Mouse (Mus musculus) left cerebral cortex, adult 2 months (tissue): ENCODE data around the gene Nthl1. TPM values are rescaled to one million over a fixed set of nuclear protein-coding genes. Genes with fewer than 3 reads are reported as not detected.

Source experiments
- DNase-seq, 2 experiments: peaks; one replicate each; pipeline ENCODE4 v3.0.0; 2021 to 2022; ENCODE audit warnings: low spot score in 2 of 2, mixed read lengths in 1 of 2; ENCODE audit errors: extremely low spot score in 1 of 2
- H3K27ac ChIP-seq: fragments of 200-600 bp; 2 replicates; pipeline ENCODE4 v1.8.1; 2022
- H3K4me3 ChIP-seq: fragments of 200-600 bp; 2 replicates; pipeline ENCODE4 v1.8.1; 2022
- CTCF ChIP-seq: fragments of 200-600 bp; IDR thresholded peaks from 2 replicates; pipeline ENCODE4 v1.8.1; 2022; ENCODE audit warnings: antibody characterized with exemption, mild to moderate bottlenecking, moderate library complexity
- intact Hi-C: fragments of 180-260 bp; cut with DNase I; formaldehyde crosslinking; loops from one replicate; pipeline ENCODE4 v1.15.1; 2025
- long read RNA-seq, 2 experiments: library from polyadenylated mRNA; stranded (forward); transcript quantifications; one replicate each; pipeline ENCODE4 v2.0.0; 2021; ENCODE audit warnings: borderline mapping rate in 2 of 2
- total RNA-seq, 2 experiments: library from RNA; stranded (reverse); gene quantifications; 2 replicates each; pipeline ENCODE4 v1.2.3; 2021

The Nthl1 gene
- total RNA-seq: 1 to 10 TPM; 5.5 to 5.7 TPM
- long read RNA-seq, experiment 1, partial matches to known transcripts: 0 of 3 reads
- long read RNA-seq, experiment 1, other reads (novel, unspliced or antisense): 2 of 3 reads
- long read RNA-seq, experiment 2, partial matches to known transcripts: 0 of 6 reads
- long read RNA-seq, experiment 2, other reads (novel, unspliced or antisense): 4 of 6 reads

DNA sequence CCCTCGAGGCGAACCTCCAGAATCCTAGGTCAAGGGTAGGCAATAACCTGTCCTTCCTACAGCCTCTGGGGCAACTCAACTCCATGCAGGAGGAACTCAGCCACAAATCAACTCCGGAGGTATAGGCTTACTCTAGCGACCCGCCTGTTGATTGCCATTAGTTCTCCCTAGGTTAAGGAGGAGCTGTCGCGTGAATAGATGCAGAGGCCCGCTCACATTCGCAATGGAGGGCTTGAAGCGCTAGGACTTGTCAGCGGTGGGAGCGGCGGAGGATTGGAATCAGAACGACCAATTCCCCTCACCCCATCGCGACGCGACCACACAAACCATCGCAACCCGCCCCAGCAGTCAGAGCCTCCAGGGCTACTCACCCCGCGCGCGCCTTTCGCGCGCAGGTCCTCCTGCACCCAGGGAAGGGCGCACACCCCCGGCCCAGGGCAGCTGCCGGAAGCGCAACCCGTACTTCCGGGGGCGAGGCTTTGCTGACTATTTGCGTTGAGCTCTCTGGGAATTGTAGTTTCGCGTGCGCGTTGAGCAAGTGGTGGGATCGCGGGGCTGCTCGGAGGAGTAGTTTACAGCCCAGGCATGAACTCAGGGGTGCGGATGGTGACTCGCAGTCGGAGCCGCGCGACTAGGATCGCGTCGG lies at the start of gene Nthl1, which contains the start of gene Tsc2:
Gene Nthl1 (plus strand): TSS at position 514 of the 646 bp plus-strand sequence.
Gene Tsc2 (minus strand): TSS at position 464 of the 646 bp plus-strand sequence.
- Histone ChIP-seq H3K27ac (peak within 1 kb of the TSS; percentile 83), H3K4me3 (peak within 1 kb of the TSS; percentile 90)
- no peak for TF ChIP-seq CTCF
- peak; percentile 83 for DNase-seq
- intact Hi-C loops: no loop called here

DNA sequence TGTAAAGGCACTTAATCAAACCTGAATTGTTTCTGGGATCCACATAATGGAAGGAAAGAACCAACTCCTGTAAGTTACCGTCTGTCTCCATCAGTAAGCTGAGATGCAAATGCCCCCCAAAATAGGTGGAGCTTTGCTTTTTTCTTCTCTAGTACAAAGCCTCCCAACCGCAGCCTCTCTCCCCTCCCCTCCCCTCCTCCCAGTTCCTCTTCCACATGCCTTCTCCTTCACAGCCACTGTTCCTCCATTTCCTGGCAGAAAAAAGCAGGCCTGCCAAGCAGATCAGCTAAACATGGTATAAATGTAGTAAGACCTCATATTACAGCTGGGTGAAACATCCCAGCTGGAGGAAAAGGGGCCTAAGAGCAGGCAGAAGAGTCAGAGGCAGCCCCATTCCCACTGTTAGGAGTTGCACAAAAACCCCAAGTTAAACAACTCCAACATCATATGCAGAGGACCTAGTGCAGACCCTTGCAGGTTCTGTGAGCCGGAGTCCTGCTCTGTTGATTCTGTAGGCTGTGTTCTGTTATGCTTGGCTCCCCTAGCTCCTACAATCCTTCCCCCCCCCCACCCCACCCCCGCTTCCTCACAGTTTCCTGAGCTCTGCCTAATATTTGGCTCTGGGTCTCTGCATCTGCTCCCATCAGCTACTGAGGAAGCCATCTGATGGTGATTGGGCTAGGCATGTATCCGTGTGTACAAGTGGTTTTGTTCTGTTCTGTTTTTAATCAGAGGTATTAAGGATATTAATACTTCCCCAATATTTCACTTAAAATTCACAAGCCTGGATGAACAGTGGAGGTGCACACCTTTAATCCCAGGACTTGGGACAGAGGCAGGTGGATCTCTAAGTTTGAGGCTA lies 48.6 kb upstream of the Nthl1 start:
- Histone ChIP-seq H3K4me3 (no peak overlapping the region), H3K27ac (no peak overlapping the region)
- TF ChIP-seq CTCF: no peak
- no peak for DNase-seq
- intact Hi-C loops: no loop called here

DNA sequence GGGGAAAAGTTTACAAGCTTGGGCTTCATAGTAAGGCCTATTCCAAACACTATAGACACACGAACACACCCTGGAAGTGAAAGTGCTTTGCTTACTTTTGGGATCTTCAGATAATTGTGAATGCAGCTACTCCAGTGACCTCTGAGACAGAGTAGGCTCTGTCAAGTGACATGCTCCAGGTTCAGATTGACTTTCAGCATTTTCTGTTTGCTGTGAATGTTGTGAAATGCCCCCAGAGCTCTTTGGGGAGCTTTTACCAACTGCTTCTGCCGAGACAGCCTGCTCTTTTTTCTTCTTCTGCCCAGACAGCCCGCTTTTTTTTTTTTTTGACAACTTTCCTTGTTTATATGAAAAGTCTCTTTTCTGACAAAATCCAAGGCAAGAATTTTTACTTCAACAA lies 48.0 kb upstream of the Nthl1 start:
- Histone ChIP-seq H3K27ac (no peak overlapping the region), H3K4me3 (no peak overlapping the region)
- intact Hi-C loops: no loop called here
- DNase-seq: no peak
- no peak for TF ChIP-seq CTCF

DNA sequence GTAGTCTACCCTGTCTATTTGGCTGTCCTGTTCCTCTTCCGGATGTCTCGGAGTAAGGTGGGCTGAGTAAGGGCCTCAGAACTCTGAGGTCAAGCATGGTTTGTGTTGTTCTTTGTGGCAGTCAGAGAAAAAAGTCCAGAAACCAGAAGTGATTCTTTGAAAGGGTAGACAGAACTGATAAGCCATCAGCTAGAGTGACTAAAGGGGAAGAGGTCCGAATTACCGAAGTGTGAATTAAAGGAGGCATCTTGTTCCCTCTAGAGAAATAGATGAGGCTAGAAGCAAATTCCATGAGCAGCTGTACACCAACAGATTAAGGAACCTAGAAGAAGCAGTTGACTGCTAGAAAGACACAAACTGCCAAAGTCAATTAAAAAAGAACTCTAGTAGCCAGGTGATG lies 45.9 kb upstream of the Nthl1 start:
- TF ChIP-seq CTCF: no peak
- Histone ChIP-seq H3K4me3 (no peak overlapping the region), H3K27ac (no peak overlapping the region)
- no peak for DNase-seq
- intact Hi-C loops: no loop called here

DNA sequence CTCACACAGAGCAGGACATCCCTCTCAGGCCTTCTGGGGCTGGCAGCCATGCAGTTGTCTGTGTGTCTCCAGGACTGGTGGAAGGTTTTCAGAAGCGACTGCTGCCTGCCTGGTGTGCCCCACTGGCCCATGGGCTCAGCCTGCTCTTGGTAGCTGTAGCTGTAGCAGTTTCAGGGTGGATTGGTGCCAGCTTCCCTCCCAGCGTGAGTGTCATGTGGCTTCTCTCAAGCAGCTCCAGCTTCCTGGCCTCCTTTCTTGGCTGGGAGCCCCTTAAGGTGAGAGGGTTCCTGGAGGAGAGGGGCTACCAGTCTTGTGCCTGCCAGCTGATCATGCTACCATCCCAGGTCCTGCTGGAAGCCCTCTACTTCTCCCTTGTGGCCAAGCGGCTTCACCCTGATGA lies 41.5 kb upstream of the Nthl1 start:
- intact Hi-C loops: no loop called here
- DNase-seq: no peak
- no peak overlapping the region for H3K27ac ChIP-seq
- H3K4me3 ChIP-seq: no peak overlapping the region
- no peak for TF ChIP-seq CTCF

DNA sequence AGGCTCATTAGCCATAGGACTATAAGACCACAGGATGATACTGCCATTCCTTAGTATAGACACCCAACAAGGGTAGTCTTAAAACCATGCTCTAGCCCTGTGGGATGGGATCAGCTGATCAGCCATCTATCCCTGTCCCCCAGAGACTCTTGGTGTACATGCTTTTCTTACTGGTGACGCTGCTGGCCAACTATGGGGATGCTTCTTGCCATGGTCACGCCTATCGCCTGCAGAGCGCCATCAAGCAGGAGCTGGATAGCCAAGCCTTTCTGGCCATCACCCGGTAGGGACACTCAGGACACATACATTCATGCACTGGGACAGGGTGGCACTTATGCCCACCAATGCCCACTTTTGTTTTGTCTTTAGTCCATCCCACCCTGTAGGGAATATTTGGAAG lies 40.8 kb upstream of the Nthl1 start:
- intact Hi-C loops: no loop called here
- H3K4me3 ChIP-seq: no peak overlapping the region
- no peak for DNase-seq
- TF ChIP-seq CTCF: no peak
- no peak overlapping the region for H3K27ac ChIP-seq

DNA sequence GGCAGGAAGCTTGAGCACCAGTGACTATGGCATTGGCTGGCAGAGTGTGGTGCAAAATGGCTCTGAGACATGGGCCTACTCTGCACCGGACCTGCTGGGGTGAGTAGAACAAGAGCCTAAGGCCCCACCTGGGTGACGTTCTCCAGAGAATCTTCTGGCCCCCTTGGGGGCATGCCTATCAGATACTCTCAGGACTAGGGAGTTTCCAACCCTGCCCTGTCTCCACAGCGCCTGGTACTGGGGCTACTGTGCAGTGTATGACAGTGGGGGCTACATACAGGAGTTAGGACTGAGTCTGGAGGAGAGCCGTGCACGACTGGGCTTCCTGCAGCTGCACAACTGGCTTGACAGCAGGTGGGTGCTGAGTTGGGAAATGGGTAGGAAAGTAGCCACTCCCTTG lies 39.2 kb upstream of the Nthl1 start:
- intact Hi-C loops: no loop called here
- DNase-seq: no peak
- no peak for TF ChIP-seq CTCF
- Histone ChIP-seq H3K4me3 (no peak overlapping the region), H3K27ac (no peak overlapping the region)

DNA sequence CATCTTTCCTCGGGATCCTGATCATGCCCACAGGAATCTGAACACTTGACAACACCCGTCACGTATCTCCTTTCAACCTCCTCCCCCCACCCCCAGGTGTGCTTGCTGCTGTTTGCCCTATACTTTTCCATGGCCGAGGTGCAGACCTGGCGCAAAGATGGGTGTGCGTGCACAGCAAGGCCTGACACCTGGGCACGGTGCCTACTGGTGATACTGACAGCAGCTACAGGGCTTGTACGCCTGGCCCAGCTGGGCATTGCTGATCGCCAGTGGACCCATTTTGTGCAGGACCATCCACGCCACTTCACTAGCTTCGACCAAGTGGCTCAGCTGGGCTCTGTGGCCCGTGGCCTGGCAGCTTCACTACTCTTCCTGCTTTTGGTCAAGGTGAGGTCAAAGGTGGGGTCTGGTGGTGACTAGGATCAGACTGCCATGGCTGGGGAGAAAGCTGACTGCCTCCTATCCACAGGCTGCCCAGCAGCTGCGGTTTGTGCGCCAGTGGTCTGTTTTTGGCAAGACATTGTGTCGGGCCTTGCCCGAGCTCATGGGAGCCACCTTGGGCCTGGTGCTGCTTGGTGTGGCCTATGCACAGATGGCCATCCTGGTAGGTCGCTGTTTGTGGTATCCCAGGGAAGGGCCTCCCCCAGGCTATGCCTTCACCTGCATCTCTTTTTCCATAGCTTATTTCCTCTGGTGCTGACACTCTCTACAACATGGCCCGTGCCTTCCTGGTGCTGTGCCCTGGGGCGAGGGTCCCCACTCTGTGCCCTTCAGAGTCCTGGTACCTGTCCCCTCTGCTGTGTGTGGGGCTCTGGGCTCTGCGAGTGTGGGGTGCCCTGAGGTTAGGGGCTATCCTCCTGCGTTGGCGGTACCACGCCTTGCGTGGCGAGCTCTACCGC lies 38.2 kb upstream of the Nthl1 start:
- TF ChIP-seq CTCF: no peak
- Histone ChIP-seq H3K27ac (no peak overlapping the region; the same call in 1 of the 2 replicates), H3K4me3 (no peak overlapping the region)
- no peak for DNase-seq
- intact Hi-C loops: no loop called here

DNA sequence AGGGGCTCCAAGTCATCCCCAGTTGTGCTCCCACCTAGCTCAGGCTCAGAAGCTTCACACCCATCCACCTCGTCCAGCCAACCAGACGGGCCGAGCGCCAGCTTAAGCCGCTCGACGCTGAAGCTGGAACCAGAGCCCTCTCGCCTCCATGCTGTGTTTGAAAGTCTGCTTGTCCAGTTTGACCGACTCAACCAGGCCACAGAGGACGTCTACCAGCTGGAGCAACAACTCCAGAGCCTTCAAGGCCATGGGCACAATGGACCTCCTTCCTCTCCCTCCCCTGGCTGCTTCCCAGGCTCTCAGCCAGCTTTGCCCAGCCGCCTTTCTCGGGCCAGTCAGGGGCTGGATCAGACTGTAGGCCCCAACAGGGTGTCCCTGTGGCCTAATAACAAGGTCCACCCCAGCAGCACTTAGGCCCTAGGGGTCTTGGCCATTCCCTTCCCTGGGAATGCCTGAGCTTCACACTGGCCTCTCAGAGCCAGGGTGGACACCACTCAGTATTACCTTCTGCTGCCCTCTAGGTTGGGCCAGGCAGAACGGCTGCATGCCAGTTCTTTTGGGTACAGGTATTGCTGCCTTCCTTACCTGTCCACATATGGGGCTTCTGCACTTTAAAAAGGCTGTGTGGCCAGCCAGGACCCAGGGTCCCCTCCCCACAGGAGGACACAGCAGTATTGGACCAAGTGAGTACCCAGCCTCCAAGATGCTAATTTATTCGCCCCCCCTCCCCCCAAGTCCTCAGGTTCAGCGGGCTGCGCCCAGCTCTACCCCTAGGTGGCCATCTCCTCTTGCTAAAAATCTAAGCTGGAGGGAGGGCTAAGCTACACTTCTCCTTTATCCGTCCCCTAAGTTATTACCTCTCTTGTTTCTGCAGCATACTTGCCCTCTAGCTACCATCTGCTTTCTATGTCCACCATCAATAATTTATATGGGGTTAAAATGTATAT lies 37.1 kb upstream of the Nthl1 start:
- H3K27ac ChIP-seq: peak overlapping the region; percentile 55; the same call in 1 of the 2 replicates
- no peak for DNase-seq
- TF ChIP-seq CTCF: peak; percentile 29
- intact Hi-C loops: no loop called here
- no peak overlapping the region for H3K4me3 ChIP-seq

DNA sequence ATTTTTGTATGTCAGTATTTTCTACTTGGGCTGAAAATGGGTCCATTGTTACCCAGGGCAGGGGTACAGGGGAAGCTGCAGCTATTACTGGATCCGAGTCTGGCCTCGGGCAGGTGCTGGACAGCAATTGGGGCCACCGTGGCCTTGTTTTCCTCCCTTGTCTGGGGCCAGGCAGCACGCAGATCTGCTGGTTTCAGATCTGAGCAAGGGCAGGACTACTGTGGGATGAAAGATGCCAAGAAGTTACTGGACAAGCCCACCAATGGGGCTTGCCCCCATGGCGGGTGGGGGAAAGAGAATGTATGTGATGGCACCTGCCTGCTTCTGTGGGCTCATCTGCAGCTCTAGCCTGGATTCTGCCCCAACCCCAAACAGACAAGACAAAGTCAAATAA lies 36.4 kb upstream of the Nthl1 start:
- intact Hi-C loops: no loop called here
- no peak for DNase-seq
- no peak for TF ChIP-seq CTCF
- Histone ChIP-seq H3K27ac (no peak overlapping the region), H3K4me3 (no peak overlapping the region)
